Mouse (Mus musculus) spleen, adult 2 months (tissue): ENCODE measurements at regions not wholly inside any gene's neighbourhood (a gene's known extent, or its start where the extent isn't known, plus 50 kb on each side); places are given as distances from the start of the nearest gene placed in this dataset.

Experiments
- DNase-seq, 2 experiments: peaks; one replicate each; pipeline versions ENCODE4 v3.0.0 to v3.0.0-alpha.2; 2012 to 2021; ENCODE audit warnings: low spot score in 2 of 2, low read depth in 1 of 2
- H3K27ac ChIP-seq: fragments of 200-500 bp; 2 replicates; pipeline ENCODE4 v1.5.1; 2012; ENCODE audit warnings: low read length, inconsistent platforms; ENCODE audit not compliant: insufficient read depth
- H3K27me3 ChIP-seq: fragments of 200-500 bp; 2 replicates; pipeline ENCODE4 v1.6.1; 2012; ENCODE audit warnings: mild to moderate bottlenecking, moderate library complexity, low read length, inconsistent platforms; ENCODE audit not compliant: control insufficient read depth, insufficient read depth
- H3K36me3 ChIP-seq: fragments of 200-500 bp; 2 replicates; pipeline ENCODE4 v1.6.1; 2012; ENCODE audit warnings: mild to moderate bottlenecking, low read length, inconsistent platforms; ENCODE audit not compliant: control insufficient read depth, insufficient read depth
- H3K4me1 ChIP-seq: fragments of 200-500 bp; 2 replicates; pipeline ENCODE4 v1.6.1; 2011; ENCODE audit warnings: inconsistent platforms; ENCODE audit not compliant: control insufficient read depth, insufficient read depth, insufficient read length
- H3K4me3 ChIP-seq: fragments of 200-500 bp; 2 replicates; pipeline ENCODE4 v1.5.1; 2011; ENCODE audit warnings: mild to moderate bottlenecking, inconsistent platforms; ENCODE audit not compliant: insufficient read depth, insufficient read length; ENCODE audit errors: extremely low read depth
- CTCF ChIP-seq: fragments of 200-500 bp; IDR thresholded peaks from 2 replicates; pipeline ENCODE4 v1.5.1; 2011; ENCODE audit warnings: mild to moderate bottlenecking, inconsistent platforms; ENCODE audit not compliant: insufficient read depth, insufficient read length, insufficient replicate concordance; ENCODE audit errors: extremely low read depth
- POLR2A ChIP-seq: fragments of 200-500 bp; IDR thresholded peaks from 2 replicates; pipeline ENCODE4 v1.6.1; 2011; ENCODE audit warnings: low read depth, low read length, inconsistent platforms
- WGBS: fragments of 180-500 bp; shearing (Covaris S2); methylation state at CpG from one replicate; pipeline ENCODE4 v1.1.7; 2018; 5-methylcytosine and 5-hydroxymethylcytosine counted together

DNA sequence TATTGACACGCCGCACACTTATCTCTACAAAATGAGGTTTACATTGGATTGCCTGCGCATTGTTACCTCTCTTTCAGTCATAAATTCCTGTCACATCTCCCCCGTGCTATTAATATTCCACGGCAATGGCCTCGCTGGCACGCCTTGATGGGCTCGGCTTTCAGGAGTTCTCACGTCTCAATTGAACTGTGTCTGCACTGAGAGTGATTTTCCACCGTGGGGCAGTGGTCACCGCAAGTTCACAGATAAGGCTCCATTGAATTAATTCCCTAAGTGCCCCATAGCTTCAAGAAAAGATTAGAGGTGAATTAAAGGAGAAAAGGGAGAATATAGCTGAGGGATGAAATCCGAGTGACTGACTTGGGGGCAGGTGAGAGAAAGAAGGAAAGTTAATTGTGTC lies 424.5 kb downstream of the Ajap1 start:
- Histone ChIP-seq H3K4me3 (no peak overlapping the region), H3K27me3 (no peaks in the 10 kb centered on the region), H3K36me3 (no peaks in the 10 kb centered on the region), H3K27ac (no peak overlapping the region), H3K4me1 (no peaks in the 10 kb centered on the region)
- no peak for TF ChIP-seq CTCF
- no peak for TF ChIP-seq POLR2A
- 86% methylated on average over 12 of the region's 12 CpGs for WGBS
- no peak for DNase-seq

- Histone ChIP-seq H3K4me1 (no peaks in the 10 kb centered on the region), H3K4me3 (no peak overlapping the region), H3K36me3 (no peaks in the 10 kb centered on the region), H3K27ac (no peak overlapping the region), H3K27me3 (no peaks in the 10 kb centered on the region)
- DNase-seq = no peak
- no peak for TF ChIP-seq POLR2A
- no peak for TF ChIP-seq CTCF
These were observed 458.9 kb downstream of the Ajap1 start for GRCm38 (mm10) chr4:153023711-153024110.

DNA sequence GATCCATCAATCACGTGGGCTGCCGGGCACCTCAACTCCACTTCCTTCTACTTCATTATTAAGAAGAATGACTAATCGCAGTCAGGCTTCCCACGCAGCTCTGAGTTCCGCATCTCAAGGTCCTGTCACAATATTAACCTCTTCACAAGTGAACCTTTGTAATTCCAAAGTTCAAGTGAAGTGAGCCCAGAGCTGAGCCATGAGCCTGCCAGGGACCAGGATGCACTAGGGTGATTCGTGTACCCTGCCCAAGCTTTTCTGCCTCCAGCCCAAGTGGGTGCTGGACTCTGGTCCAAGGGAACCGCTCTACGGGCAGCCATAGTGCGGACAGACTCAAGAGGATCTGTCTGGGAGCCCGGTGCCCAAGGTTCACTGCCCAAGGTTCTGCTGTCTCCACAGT lies 463.4 kb downstream of the Ajap1 start:
- Histone ChIP-seq H3K4me1 (no peaks in the 10 kb centered on the region), H3K27ac (no peak overlapping the region), H3K4me3 (no peak overlapping the region), H3K36me3 (no peaks in the 10 kb centered on the region), H3K27me3 (no peaks in the 10 kb centered on the region)
- WGBS = 66% methylated on average over 10 of the region's 10 CpGs
- TF ChIP-seq CTCF (no peak), POLR2A (no peak)
- DNase-seq = no peak

DNA sequence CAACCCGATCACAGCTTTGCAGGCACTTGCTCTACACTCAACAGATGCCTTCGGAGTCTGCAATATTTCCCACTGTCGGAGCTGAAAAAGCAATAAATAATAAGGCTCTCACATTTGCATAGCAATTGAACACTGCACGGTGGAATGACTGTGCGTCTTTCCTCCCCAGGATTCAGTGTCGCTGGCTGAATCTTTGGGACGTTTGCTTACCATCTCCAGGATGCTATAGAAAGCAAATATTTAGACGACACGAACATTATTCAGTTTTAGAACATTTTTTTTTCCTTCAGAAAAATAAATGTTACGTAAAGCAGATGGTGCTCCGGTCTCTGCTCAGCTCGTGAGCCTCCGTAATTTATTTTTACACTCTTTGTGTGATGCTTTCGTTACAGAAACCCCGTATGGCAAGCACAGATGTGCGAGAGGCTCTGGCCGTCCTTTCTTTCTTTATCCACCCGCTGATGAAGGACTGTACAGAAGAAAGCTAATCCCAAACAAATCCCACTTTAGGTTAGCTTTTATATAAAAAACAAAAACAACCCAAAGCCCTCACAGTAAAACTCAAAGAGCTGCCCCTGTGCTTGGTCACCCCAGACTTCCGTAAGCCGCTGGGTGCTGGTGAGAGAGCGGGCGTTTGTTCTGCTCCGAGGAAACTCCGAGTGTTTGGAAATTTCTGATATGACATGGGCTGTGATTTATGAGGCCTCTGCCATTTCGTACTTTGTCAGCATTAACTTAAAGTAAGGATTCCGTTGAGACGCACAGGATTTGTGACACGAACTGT lies 464.3 kb downstream of the Ajap1 start:
- Histone ChIP-seq H3K4me3 (no peak overlapping the region), H3K36me3 (no peaks in the 10 kb centered on the region), H3K27ac (no peak overlapping the region), H3K27me3 (no peaks in the 10 kb centered on the region), H3K4me1 (no peaks in the 10 kb centered on the region)
- 83% methylated on average over 28 of the region's 28 CpGs for WGBS
- no peak for DNase-seq
- TF ChIP-seq POLR2A = no peak
- TF ChIP-seq CTCF = no peak

GRCm38 (mm10) chr4:153017816-153018137 lies 464.8 kb downstream of the Ajap1 start:
- Histone ChIP-seq H3K4me1 (no peaks in the 10 kb centered on the region), H3K27ac (no peak overlapping the region), H3K36me3 (no peaks in the 10 kb centered on the region), H3K4me3 (no peak overlapping the region), H3K27me3 (no peaks in the 10 kb centered on the region)
- no peak for DNase-seq
- 95% methylated on average over 2 of the region's 2 CpGs for WGBS
- TF ChIP-seq CTCF (no peak), POLR2A (no peak)

- H3K36me3 ChIP-seq = no peaks in the 10 kb centered on the region
- H3K4me3 ChIP-seq = no peak overlapping the region
- no peaks in the 10 kb centered on the region for H3K4me1 ChIP-seq
- no peak for DNase-seq
- no peak overlapping the region for H3K27ac ChIP-seq
- 71% methylated on average over 3 of the region's 3 CpGs for WGBS
- TF ChIP-seq POLR2A (no peak), CTCF (no peak)
- H3K27me3 ChIP-seq = no peaks in the 10 kb centered on the region
These were observed 479.3 kb downstream of the Ajap1 start for GRCm38 (mm10) chr4:153003338-153003737.

DNA sequence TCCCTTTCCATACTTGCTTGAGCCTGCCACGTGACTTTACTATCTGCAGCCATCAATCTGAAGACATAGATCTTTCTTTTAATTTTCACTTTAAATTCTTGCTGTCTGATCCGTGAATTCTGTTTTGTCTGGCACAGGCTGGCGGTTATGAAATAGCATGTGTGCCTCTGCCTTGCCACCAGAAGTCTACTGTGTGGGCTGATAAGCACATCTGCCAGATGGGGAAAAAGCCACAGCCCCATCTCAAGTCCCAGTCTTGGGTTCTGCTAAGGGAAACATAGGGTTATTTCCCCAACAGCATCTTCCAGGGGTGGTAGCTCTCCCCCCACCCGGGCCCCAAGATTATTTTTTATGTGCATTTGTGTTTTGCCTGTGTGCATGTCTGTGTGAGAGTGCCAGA lies 480.1 kb downstream of the Ajap1 start:
- no peak for DNase-seq
- WGBS = 75% methylated on average over 4 of the region's 4 CpGs
- no peak overlapping the region for H3K27ac ChIP-seq

GRCm38 (mm10) chr4:153001761-153002160 lies 480.9 kb downstream of the Ajap1 start:
- Histone ChIP-seq H3K27ac (no peak overlapping the region), H3K4me3 (no peak overlapping the region), H3K27me3 (no peaks in the 10 kb centered on the region), H3K4me1 (no peaks in the 10 kb centered on the region), H3K36me3 (no peaks in the 10 kb centered on the region)
- 93% methylated on average over 6 of the region's 6 CpGs for WGBS
- TF ChIP-seq POLR2A (no peak), CTCF (no peak)
- no peak for DNase-seq

More for the DNA sequence above, 480.1 kb downstream of the Ajap1 start:
- no peaks in the 10 kb centered on the region for H3K4me1 ChIP-seq
- H3K36me3 ChIP-seq = no peaks in the 10 kb centered on the region
- TF ChIP-seq CTCF (no peak), POLR2A (no peak)
- H3K4me3 ChIP-seq = no peak overlapping the region
- no peaks in the 10 kb centered on the region for H3K27me3 ChIP-seq
